Mouse (Mus musculus) forelimb bud, embryonic 11.5 days (tissue): ENCODE measurements around the gene Iars.

Experiments used
- DNase-seq: peaks from one replicate; pipeline ENCODE4 v3.0.0-alpha.2; 2012; ENCODE audit warnings: low read depth, low spot score

Gene Iars

DNA sequence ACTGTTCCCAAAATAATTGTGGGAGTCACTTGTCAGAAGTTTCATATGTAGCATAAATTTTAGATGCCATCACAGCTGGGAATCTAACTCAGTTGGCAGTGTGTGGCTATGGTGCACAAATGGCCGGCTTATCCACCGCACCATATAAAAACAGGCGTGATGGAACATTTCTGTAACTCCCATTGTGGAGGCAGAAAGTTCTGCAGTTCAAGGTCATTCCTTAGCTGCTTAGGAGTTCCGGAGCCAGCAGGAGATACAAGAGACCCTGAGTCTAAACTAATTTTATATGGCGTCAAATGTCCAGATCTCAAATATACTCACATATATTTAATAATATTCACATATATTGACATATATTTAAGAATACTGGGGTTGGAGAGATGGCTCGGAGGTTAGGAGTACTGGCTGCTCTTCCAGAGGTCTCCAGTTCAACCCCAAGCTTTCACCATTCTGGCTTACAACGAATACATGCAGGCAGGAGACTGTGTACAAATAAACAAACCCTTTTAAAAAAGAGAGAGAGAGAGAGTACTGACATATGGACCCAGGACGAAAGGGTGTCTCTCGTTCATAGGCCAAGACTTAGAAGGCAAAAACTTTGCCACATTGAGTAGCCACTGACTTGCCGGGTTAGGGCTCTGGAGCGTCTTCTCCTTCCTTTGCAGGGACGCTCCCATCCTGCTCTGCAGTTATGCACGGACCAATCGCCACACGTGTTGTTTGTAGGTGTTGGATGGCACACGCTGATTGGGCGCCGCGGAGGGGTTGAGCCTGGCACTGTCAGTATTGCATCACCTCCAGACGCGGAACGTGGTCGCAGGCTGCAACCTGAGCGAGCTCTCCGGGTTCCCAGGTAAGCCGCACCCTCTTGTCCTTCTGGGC is at the start of gene Iars:
Gene Iars (plus strand): TSS at position 750 of the 882 bp plus-strand sequence.
- peak; percentile 98 for DNase-seq

DNA sequence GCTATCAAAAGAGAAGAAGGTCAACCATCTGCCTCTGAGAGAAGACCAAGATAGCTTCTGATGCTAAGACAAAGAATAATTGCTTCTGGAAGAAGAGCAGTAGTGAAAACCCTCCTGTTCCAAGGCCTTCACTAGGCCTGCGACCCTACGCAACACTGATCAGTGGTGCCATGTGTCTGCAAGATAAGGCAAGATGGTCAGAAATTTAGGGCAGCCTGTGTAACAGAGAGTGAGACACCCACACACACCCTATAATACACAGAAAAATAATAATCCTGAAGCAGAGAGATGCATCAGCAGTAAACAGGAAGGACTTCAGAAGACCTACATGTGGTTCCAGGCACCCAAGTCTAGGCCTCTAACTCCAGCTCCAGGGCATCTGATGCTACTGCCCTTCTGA is 41.9 kb upstream of the Iars start:
- DNase-seq, result no peak

- no peak for DNase-seq
Observed at GRCm38 (mm10) chr13:49642650-49643049, 39.2 kb upstream of the Iars start.

DNA sequence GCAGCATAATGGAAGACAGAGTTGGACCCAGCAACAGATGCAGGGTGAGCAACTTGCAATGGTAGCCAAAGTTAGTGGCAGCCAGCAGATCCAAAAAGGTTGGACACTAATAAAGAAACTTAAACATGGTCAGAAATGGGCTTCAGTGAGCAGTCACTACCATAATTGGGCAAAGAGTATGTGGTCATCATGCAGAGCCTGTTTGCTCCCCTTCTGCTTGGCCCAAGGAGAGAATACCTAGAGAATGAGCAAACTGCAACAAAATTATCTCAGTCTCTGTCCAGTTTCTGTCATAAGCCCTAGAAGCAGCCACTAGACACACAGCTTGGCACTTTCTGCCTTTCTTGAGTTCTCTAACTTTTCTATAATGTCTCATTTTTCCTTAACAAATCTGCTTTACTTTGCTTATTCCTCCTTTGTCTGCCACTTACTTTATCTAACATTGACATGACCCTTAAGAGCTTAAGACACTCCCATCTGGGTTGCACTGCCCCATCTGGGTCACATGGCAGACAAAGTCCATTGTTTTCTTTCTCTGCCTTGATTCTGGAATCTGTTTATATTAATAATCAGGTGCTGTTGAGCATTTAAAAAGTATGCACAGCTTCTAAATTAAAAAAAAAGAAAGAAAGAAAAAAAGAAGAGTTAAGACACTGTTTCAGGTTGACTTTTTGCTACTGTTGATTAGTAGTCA is 38.1 kb upstream of the Iars start:
- no peak for DNase-seq

DNA sequence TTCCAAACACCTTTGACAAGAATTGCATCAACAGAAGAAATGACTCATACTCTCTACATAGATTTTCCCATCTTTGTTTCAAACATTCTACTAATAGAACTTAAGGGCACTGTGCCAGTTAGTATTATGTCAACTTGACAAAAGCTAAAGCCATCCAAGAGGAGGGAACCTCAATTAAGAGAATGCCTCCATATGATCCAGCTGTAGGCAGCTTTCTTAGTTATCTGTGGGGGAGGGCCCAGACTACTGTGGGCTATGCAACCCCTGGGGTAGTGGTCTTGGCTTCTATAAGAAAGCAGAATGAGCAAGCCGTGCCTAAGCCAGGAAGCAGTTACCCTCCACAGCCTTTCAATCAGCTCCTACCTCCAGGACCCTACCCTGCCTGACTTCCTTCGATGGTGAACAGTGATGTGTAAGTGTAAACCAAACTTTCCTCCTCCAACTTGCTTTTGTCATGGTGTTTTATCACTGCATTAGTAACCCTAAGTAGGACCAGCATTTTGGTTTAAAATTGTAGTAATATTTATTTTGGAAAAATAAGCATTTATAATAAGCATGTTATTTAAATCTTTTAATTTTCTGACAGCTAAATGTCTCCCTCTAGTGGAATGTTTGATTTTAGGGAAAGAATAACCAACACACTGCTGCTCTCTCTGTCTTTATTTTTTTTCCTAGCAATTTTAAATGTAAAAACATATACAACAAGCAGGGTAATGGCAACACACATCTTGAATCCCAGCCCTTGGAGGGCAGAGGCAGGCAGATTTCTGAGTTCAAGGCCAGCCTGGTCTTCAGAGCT is 37.0 kb upstream of the Iars start:
- peak; percentile 8 for DNase-seq

DNA sequence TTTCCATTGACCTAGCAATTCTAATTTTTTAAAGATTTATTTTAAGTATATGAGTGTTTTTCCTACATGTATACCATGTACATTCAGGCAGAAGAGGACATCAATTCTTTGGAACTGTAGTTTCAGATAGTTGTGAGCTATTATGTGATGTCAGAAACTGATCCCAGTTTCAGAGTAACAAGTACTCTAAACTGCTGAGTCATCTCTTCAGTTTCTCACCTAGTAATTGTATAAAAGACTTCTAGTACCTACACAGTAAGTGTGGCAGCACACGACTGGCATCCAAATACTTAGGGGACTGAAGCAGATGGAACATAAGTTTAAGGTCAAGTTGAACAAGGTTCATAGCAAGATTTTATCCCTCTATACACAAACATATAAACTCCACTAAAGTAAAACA is 35.9 kb upstream of the Iars start:
- no peak for DNase-seq

GRCm38 (mm10) chr13:49651136-49651535 is 30.8 kb upstream of the Iars start:
- DNase-seq, result no peak

DNA sequence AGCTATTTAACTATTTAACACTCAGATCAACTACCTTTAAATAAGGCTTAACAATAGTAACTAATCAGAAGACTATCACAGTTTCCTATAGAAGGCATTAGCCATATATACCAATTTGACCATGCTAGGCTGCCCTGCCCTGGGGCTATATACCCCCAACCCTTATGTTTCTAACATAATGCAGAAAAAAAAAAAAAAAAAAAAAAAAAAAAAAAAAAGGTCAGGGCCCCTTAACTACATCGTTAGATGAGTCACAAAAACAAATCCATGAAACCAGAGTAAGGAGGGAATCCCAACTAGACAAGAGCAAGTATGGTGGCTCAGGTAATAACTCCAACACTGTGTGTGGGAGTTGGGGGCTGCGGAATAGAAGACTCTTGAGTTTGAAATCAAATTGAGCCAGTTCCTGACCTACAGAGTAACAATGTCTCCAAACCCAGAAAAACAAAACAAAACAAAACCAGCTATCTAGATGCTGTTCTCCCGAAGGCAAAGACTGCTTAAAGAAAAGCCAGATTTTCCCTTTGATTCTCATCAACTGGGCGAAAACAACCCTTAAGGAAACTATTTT is 30.0 kb upstream of the Iars start:
- DNase-seq, result no peak

- DNase-seq, result peak; percentile 100
Observed at GRCm38 (mm10) chr13:49652481-49653179, 29.3 kb upstream of the Iars start, which contains the start of the genes Cenpp and Nol8. Cenpp (minus strand) TSS chr13:49652785. Nol8 (plus strand) TSS chr13:49653078.

GRCm38 (mm10) chr13:49653180-49653541 is 28.7 kb upstream of the Iars start:
- no peak for DNase-seq

- DNase-seq, result no peak
Observed at GRCm38 (mm10) chr13:49677793-49678192, 4.1 kb upstream of the Iars start.

GRCm38 (mm10) chr13:49682233-49682846 is 440 bp downstream of the Iars start:
- DNase-seq, result peak; percentile 3

GRCm38 (mm10) chr13:49684266-49684665 is 2.4 kb downstream of the Iars start:
- no peak for DNase-seq

- no peak for DNase-seq
Observed at GRCm38 (mm10) chr13:49691056-49691455, 9.2 kb downstream of the Iars start.

- no peak for DNase-seq
Observed at GRCm38 (mm10) chr13:49703216-49703779, 21.4 kb downstream of the Iars start.

DNA sequence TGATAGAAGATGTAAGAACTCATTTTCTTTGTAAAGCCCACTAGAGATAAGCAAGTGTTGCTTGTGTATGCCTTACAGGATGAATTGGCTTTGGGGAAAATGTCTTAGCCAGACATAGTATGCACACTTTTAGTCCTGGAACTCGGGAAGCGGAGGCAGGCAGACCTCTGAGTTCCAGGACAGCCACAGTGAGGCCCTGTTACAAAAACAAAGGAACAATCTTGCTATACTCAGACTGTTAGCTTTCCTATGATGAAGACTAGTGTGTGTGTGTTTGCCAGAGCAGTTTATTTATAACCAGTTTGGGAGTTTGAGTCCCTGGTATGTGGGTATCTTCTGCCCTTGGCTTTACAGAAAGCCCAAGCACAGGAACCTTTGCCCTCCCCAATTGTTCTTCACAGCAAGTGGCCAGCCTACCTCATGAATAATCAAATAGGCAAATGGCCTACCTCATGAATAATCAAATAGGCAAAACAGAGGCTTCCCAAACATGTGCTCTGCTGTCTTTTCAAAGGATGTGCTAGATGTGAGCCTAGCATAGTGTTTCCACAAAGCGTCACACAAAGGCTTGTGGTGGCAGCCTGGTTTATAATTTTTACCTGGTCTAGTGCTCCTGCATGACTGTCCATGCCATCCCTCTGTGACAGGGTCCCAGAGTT is 24.3 kb downstream of the Iars start:
- DNase-seq, result no peak

- DNase-seq, result no peak
Observed at GRCm38 (mm10) chr13:49708311-49708710, 26.4 kb downstream of the Iars start.

DNA sequence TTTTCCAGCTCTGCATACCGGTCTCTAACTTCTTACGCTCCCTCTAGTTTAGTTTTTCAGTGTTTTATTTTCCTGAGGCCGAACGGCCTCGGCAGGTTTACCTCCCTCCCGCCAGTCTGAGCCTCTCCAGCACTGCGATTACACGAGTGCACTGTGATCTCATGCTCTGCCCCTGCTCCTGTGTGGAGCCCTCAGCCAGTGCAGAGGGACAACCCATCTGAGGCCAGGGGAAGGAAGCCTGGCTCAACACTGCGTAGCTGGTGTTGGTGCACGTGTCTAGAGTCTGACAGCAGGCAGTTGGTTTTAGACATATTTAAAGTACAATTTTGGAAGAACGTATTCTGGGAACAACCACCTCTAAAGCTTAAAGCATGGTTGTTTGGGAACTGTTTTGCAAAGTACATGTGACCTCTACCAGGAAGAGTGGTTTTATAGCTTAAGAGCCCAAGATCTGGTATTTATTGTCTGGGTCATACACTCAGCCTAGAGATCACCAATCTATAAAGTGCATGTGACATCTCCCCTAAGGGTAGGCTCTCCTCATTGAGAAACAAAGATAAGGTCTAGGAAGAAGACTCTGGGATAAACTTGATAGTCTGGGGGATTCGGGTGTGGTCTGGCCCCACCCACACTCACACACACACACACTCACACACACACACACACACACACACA is 30.3 kb downstream of the Iars start:
- DNase-seq, result no peak

- DNase-seq, result no peak
Observed at GRCm38 (mm10) chr13:49719310-49719709, 37.4 kb downstream of the Iars start.
